Mouse (Mus musculus): ENCODE data around the gene Folr1. TPM values are rescaled to one million over a fixed set of nuclear protein-coding genes. Genes with fewer than 3 reads are reported as not detected.
A peak's percentile ranks its signal among the peaks of the same experiment; 100 is the strongest.

Folr1 gene
- polyA plus RNA-seq, 1 experiment: not detected

- TF ChIP-seq GATA1 (IDR thresholded peaks at IDR 0.05; ENCODE audit: borderline replicate concordance, low read length) (no peak), FLI1 (IDR thresholded peaks at IDR 0.05; ENCODE audit: low read length) (no peak)
- Histone ChIP-seq H3K4me3 (replicated peaks) (peak overlapping the region; percentile 53), H3K27me3 (replicated peaks) (no peaks in the 10 kb centered on the region), H3K36me3 (replicated peaks; ENCODE audit: low read length) (peaks cover 48% of the 10 kb centered on the region), H3K9me3 (0 out of 2 replicates have a peak, but pooled peaks cover 3% of the 10 kb centered on the region), H3K4me1 (peaks cover 50% of the 10 kb centered on the region)
Observed at GRCm38 (mm10) chr7:101900331-101901097, 29.9 kb upstream of the Folr1 start.

- H3K4me1 ChIP-seq: peaks cover 70% of the 10 kb centered on the region
- H3K9me3 ChIP-seq: no peaks in the 10 kb centered on the region
- H3K36me3 ChIP-seq (replicated peaks; ENCODE audit: low read length): peaks cover 35% of the 10 kb centered on the region
- H3K4me3 ChIP-seq (replicated peaks): peak overlapping the region; percentile 94
- H3K27me3 ChIP-seq (replicated peaks): no peaks in the 10 kb centered on the region
- TF ChIP-seq FLI1 (IDR thresholded peaks at IDR 0.05; ENCODE audit: low read length) (peak; percentile 71; the same call in 1 of the 2 replicates), GATA1 (IDR thresholded peaks at IDR 0.05; ENCODE audit: borderline replicate concordance, low read length) (no peak)
Observed at GRCm38 (mm10) chr7:101896104-101897066, 25.8 kb upstream of the Folr1 start.

GRCm38 (mm10) chr7:101895695-101896094 is 25.1 kb upstream of the Folr1 start:
- H3K4me1 ChIP-seq: peaks cover 70% of the 10 kb centered on the region
- H3K36me3 ChIP-seq (replicated peaks; ENCODE audit: low read length): peaks cover 28% of the 10 kb centered on the region
- H3K4me3 ChIP-seq (replicated peaks): peak overlapping the region; percentile 94
- no peaks in the 10 kb centered on the region for H3K9me3 ChIP-seq
- TF ChIP-seq FLI1 (IDR thresholded peaks at IDR 0.05; ENCODE audit: low read length) (no peak), GATA1 (IDR thresholded peaks at IDR 0.05; ENCODE audit: borderline replicate concordance, low read length) (no peak)
- no peaks in the 10 kb centered on the region for H3K27me3 ChIP-seq (replicated peaks)

- TF ChIP-seq FLI1 (IDR thresholded peaks at IDR 0.05; ENCODE audit: low read length) (no peak), GATA1 (IDR thresholded peaks at IDR 0.05; ENCODE audit: borderline replicate concordance, low read length) (no peak)
- no peaks in the 10 kb centered on the region for H3K36me3 ChIP-seq (replicated peaks; ENCODE audit: low read length)
- H3K9me3 ChIP-seq: peaks cover 8% of the 10 kb centered on the region; the same call in 1 of the 2 replicates
- peaks cover 11% of the 10 kb centered on the region for H3K27me3 ChIP-seq (replicated peaks)
- peaks cover 40% of the 10 kb centered on the region for H3K4me1 ChIP-seq
- H3K4me3 ChIP-seq (replicated peaks): no peak overlapping the region
Observed at GRCm38 (mm10) chr7:101888460-101888859, 17.9 kb upstream of the Folr1 start.

- Histone ChIP-seq H3K27me3 (replicated peaks) (peaks cover 18% of the 10 kb centered on the region), H3K4me1 (peaks cover 36% of the 10 kb centered on the region), H3K4me3 (replicated peaks) (no peak overlapping the region), H3K9me3 (peaks cover 8% of the 10 kb centered on the region; the same call in 1 of the 2 replicates), H3K36me3 (replicated peaks; ENCODE audit: low read length) (no peaks in the 10 kb centered on the region)
- no peak for TF ChIP-seq GATA1 (IDR thresholded peaks at IDR 0.05; ENCODE audit: borderline replicate concordance, low read length)
- no peak for TF ChIP-seq FLI1 (IDR thresholded peaks at IDR 0.05; ENCODE audit: low read length)
Observed at GRCm38 (mm10) chr7:101886274-101886673, 15.7 kb upstream of the Folr1 start.

GRCm38 (mm10) chr7:101884160-101884559 is 13.6 kb upstream of the Folr1 start:
- H3K4me3 ChIP-seq (replicated peaks): no peak overlapping the region

GRCm38 (mm10) chr7:101882413-101883154 is 12.0 kb upstream of the Folr1 start:
- no peak for TF ChIP-seq GATA1 (IDR thresholded peaks at IDR 0.05; ENCODE audit: borderline replicate concordance, low read length)
- TF ChIP-seq FLI1 (IDR thresholded peaks at IDR 0.05; ENCODE audit: low read length): no peak
- peaks cover 8% of the 10 kb centered on the region; the same call in 1 of the 2 replicates for H3K9me3 ChIP-seq
- peaks cover 11% of the 10 kb centered on the region for H3K27me3 ChIP-seq (replicated peaks)
- no peak overlapping the region for H3K4me3 ChIP-seq (replicated peaks)
- H3K36me3 ChIP-seq (replicated peaks; ENCODE audit: low read length): no peaks in the 10 kb centered on the region
- peaks cover 39% of the 10 kb centered on the region for H3K4me1 ChIP-seq

More at GRCm38 (mm10) chr7:101884160-101884559, 13.6 kb upstream of the Folr1 start:
- no peaks in the 10 kb centered on the region for H3K36me3 ChIP-seq (replicated peaks; ENCODE audit: low read length)
- TF ChIP-seq GATA1 (IDR thresholded peaks at IDR 0.05; ENCODE audit: borderline replicate concordance, low read length) (no peak), FLI1 (IDR thresholded peaks at IDR 0.05; ENCODE audit: low read length) (no peak)
- peaks cover 15% of the 10 kb centered on the region for H3K27me3 ChIP-seq (replicated peaks)
- peaks cover 8% of the 10 kb centered on the region; the same call in 1 of the 2 replicates for H3K9me3 ChIP-seq
- peaks cover 30% of the 10 kb centered on the region for H3K4me1 ChIP-seq

GRCm38 (mm10) chr7:101880855-101881254 is 10.3 kb upstream of the Folr1 start:
- H3K4me1 ChIP-seq: peaks cover 46% of the 10 kb centered on the region
- peaks cover 9% of the 10 kb centered on the region for H3K27me3 ChIP-seq (replicated peaks)
- H3K9me3 ChIP-seq: peaks cover 8% of the 10 kb centered on the region; the same call in 1 of the 2 replicates
- H3K4me3 ChIP-seq (replicated peaks): no peak overlapping the region
- H3K36me3 ChIP-seq (replicated peaks; ENCODE audit: low read length): no peaks in the 10 kb centered on the region
- TF ChIP-seq FLI1 (IDR thresholded peaks at IDR 0.05; ENCODE audit: low read length): no peak
- no peak for TF ChIP-seq GATA1 (IDR thresholded peaks at IDR 0.05; ENCODE audit: borderline replicate concordance, low read length)

GRCm38 (mm10) chr7:101875978-101876377 is 5.4 kb upstream of the Folr1 start:
- Histone ChIP-seq H3K4me3 (replicated peaks) (no peak overlapping the region), H3K27me3 (replicated peaks) (no peaks in the 10 kb centered on the region), H3K4me1 (peaks cover 39% of the 10 kb centered on the region), H3K9me3 (no peaks in the 10 kb centered on the region), H3K36me3 (replicated peaks; ENCODE audit: low read length) (no peaks in the 10 kb centered on the region)
- TF ChIP-seq GATA1 (IDR thresholded peaks at IDR 0.05; ENCODE audit: borderline replicate concordance, low read length) (no peak), FLI1 (IDR thresholded peaks at IDR 0.05; ENCODE audit: low read length) (no peak)
